Mouse (Mus musculus): Measurements from ENCODE around the gene Tmem33. TPM values are rescaled to one million over a fixed set of nuclear protein-coding genes. Genes with fewer than 3 reads are reported as not detected.

The Tmem33 gene
- total RNA-seq, 2 experiments from 2014 or later, result 100 to 104 TPM

DNA sequence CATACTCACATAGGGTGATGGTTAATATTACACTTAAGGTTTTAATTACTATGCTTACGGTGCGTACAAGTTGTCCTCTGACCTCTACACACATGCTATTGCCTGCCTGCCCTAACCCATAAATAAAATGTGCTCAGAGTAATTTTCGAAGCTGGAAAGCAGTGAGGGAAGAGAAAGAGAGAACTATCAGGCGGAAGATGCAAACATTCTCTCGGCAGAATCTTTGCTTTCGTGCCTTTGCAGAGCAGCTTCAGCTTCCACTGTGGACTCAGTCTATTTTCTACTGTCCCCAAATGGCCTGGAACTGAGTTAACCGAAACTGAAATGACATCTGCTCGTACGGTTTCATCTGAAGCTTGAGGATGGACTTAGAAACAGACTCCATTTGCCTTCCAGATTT, 1.9 kb upstream of the Tmem33 start:
- no peak for DNase-seq

DNA sequence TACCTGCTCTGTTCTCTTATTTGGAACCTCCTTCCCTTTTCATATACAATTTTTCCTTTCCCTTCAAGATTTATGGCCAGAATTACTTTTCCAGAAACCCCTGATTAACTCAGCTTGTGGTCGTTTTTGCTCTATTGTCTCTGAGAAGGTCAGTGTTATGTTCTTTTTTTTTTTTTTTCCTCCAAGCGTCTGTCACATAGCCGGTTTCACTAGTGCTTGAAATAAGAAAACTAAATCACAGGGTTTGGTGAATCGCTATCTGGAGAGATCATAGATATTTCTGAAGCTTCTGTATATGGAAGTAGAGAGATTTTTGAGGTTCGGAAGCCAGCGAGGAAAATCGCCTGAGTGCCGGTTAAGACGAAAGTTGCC, 220 bp upstream of the Tmem33 start:
- no peak for DNase-seq

DNA sequence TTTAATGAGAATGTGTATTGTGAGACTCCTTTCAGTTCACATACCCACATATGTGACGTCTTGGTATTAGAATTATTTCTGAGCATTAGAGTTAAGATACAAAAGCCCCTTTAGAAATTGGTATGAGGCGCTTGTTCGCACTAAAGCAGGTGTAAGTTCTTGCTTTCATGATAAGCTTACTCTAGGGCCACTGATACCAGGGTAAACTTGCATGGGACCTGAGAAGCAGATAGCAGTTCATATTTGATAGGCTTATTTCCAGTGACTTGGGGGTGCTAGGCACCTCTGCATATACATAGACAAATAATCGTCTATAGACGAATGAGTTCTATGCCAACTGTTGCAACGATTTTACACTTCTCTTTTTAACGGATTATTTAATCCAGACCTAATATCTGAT, 2.6 kb downstream of the Tmem33 start:
- DNase-seq, result no peak

DNA sequence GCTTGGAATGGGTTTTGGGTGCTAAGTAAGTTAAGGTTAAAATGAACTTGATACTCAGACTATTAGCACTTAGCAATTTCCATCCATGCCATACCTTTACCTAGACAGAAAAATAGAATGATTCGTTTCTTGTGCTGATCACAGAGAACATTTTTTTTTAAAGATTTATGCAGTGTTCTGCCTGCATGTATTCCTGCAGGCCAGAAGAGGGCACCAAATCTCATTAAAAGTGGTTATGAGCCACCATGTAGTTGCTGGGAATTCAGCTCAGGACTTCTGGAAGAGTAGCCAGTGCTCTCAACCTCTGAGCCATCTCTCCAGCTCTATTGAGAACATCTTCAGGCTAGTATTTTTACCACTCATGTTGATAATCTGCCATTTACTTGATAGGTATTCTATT, 5.7 kb downstream of the Tmem33 start:
- no peak for DNase-seq

DNA sequence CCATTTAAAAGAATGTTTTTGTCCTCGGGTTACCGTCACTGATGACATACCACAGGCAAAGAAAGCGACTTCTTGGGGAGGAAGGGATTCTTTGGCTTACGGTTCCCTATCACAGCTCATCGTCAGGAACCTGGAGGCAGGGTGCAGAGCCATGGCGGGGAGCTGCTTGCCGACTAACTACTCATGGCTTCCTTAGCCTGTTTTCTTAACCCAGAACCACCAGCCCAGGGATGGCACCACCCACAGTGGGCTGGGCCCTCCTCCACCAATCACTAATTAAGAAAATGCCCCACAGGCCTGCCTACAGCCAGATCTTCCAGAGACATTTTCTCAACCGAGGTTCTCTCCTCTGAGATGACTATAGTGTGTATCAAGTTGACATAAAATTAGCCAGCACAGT, 8.9 kb downstream of the Tmem33 start:
- DNase-seq, result no peak

DNA sequence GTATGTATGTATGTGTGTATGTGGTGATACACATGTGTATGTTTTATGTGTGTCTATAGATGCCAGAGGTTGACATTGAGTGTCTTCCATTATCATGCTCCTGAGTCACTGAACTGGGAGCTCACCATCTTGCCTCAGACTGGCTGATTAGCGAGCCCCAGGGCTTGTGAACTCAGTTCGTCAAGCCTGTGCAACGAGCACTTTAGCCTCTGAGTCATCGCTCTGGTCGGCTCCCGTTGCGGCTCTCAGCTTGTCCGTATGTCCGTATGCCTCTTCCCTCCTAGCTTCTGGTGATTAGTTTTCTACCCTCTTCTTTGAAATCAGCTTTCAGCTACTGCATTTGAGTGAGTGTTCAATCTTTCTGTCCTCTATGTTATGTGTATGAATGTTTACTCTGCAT, 19.0 kb downstream of the Tmem33 start:
- no peak for DNase-seq

DNA sequence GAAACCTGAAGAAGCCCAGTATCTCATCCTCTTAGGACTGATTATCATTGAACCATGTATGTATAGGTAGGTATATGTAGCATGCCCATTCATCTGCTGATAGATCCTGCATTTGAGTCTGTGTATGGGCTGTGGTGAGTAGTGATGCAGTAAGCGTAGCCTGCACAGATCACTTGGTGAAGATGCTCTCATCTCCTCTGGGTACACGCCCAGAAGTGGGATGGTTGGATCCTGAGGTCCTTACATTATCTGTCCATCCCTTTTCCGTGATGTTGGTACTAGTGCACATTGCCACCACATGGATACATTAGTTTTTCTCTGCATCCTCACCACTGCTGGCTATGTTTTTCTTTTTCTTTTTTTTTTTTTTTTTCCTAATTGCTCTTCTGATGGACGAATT, 19.5 kb downstream of the Tmem33 start:
- DNase-seq, result no peak

DNA sequence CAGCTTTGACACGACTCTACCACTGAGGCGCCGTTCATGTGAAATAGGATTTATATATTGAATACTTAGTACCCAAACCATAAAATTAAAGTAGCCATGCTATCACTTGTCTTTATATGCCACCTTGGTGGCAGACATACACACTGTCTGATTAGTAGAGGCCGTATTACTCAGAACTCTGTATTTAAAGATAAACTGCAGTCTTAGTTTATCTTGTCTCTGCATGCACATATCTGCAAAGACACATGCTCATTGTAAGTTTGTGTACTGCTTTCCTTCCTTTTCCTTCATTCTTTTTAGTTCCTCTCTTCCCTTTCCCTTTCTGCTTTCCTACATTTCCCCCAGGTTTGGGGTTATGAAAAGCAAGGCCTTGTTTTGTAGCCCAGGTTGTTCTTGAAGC, 20.0 kb downstream of the Tmem33 start:
- no peak for DNase-seq

DNA sequence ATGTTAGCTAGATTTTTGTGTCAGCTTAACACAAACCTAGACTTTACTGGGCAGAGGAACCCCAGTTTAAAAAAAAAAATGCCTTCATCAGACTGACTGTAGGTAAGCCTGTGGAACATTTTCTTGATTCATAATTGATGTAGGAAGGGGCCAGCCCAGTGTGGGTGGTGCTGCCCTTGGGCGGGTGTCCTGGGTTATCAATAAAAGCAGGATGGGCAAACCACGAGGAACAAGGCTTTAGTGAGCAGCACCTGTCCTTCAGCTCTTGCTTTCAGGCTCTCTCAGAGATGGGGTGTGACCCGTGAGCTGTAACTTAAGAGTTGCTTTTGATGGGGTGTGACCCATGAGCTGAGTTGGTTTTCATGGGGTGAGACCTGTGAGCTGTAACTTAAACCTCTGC, 34.7 kb downstream of the Tmem33 start:
- DNase-seq, result no peak

DNA sequence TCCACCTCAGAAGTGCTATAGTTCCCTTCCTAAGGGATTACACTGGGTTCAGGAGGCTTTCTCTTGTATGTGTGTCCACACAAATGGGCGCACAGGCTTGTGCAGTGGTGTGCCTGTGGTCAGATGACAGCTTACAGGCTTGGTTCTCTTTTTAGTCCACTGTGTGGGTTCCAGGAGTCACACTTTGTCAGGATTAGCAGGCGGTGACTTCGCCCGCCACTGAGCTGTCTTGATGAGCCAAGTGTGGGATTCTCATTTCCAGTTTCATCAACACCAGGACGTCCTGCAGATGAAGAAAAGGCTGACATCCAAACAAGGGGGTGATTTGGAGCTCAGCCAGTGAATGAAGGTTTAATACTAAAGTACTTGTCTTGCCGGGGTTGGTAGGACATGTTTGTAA, 35.3 kb downstream of the Tmem33 start:
- no peak for DNase-seq

DNA sequence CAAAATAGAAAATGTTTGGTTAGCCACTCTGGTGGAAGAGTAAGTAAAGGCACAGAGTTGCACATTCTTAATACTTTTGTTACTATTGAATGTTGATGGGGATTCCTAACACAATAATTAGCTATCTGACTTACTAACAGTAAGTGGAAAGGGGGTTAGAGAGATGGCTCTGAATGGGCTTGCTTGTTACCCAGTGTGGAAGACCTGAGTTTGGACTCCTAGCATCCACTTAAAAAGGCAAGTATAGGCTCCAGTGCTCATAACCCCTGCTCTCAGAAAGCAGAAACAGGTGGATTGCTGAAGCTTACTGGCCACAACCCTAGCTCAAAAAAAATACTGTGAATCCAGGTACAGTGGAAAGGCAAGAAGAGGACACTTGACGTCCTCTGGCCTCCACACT, 35.8 kb downstream of the Tmem33 start:
- DNase-seq, result no peak

DNA sequence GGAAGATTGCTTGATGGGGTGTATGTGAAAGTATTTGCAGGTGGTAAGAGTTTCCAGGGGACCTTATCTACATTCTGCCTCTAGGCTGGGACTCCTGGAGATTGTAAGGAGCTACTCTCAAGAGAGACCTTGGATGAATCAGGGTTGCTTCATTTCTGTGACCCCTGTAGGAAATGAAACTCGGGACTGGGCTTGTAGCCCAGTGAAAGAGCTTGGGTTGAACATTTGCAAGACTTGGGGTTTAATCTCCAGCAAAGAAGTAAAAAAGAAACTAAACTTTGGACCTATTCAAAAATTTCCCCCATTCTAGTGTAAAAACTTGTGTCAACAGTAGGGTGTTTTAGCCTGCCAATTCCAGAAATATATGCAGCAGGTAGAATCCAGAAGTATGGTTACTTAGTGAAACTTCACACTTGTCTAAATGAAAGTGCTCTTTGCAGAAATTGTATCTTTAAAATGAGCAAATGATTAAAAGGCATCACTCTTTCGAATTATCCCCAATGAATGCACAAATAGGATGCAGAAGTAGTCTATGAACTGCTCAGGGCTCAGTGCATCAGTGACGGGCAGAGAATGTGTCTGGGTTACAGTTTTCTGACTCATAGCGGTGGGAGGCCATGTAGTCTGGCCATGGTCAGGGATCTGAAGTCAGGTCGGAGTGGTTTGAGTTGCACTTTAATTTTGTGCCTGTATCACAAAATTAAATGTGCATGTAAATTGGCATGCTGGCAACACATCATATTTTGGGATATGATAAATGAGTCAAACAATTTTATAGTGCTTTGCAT, 36.9 kb downstream of the Tmem33 start:
- DNase-seq, result no peak

DNA sequence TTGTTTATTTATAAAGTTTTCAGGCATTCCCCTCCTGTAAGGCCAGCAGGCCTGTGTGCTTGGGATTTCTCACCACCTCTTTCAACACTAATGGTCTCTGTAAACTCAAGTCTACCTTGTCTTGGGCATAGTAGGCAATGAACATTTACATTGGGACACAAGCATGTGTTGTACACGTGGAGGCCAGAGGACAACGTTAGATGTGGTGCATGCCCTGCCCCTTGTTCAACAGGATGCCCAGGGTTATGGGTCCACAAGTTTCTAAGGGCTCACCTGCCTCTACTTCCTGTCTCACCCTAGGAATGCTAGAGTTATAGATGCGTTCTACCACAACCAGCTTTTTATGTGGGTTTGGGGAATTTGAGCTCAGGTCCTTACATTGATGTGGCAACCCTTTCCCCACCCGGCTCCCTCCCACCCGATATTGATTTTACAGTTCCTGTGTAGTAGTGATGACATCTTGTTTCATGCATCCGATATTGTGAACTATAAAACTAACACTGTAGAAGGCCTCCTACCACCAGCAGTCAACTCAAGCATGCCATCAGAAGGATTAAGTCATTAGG, 39.6 kb downstream of the Tmem33 start:
- no peak for DNase-seq

DNA sequence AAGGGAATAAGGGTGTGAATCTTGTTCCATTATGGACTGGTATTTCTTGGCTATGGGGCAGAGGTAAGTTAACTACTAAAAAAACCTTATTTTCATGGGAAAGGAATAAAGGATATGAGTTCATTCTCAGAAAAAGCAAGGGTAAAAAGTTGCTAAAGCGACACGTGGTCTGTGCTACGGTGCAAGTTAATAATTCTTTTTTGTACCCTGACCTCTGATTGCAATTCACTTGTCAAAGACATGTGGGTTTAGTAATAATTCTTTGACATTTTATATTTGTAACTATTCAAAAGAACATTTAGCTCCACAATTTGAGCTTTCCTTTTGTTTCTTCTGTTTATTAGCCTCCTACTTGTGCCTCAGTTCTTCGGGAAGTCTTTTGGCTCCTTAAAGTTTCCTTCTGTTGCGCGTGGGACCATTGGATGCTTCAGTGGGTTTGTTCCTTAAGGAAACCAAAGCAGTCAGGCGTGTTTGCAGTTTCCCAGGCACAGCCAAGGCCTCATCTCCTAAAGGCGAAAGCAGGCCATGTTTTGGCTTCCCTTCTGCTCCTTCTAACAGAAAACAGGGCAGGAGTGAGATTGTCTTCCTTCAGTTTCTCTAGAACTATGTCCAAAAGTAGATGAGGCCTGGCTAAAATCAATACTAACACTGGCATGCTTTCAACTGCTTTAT, 40.7 kb downstream of the Tmem33 start:
- DNase-seq, result no peak

DNA sequence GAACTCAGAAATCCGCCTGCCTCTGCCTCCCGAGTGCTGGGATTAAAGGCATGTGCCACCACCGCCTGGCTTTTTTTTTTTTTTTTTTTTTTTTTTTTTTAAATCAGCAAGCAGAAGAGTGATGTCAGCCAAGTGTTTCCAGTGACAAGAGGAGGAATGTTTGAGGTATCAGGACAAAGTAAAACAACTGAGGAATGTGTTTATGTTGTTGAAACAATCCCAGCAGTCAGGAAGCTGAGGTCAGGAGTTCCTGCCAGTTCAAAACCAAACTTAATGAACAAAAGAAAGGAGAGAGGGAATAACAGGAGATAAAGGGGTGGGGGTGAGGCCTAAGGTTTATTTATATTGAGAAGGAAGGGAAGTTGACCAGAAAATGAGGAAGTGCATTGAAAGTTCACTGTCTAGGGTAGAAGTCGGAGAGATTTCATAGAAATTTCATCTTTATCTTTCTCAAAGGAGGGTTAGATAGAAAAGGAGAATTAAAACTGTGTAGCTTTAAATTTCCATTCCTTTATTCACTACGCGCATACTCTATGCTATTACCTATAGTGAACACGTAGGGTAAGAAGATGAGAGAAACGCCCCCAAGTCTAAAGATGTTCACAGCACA, 41.5 kb downstream of the Tmem33 start:
- DNase-seq, result no peak

DNA sequence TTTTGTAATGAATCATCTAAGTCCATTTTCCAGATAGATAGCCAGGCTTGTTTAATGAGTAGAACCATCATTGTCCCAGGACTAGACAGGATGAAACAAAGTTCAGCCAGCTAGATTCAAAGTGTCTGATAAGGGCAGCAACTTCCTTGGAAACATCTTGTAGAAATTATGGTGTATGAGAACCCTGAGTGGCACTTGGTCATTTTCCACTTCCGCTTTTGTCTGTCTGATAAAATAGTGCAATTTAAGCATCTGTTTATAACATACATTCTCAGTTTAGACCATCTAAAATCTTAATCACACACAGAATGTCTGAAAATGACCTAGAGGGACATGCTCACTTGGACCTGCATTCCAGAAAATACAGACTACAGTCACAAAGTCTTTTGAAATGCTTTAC, 43.5 kb downstream of the Tmem33 start:
- DNase-seq, result no peak

DNA sequence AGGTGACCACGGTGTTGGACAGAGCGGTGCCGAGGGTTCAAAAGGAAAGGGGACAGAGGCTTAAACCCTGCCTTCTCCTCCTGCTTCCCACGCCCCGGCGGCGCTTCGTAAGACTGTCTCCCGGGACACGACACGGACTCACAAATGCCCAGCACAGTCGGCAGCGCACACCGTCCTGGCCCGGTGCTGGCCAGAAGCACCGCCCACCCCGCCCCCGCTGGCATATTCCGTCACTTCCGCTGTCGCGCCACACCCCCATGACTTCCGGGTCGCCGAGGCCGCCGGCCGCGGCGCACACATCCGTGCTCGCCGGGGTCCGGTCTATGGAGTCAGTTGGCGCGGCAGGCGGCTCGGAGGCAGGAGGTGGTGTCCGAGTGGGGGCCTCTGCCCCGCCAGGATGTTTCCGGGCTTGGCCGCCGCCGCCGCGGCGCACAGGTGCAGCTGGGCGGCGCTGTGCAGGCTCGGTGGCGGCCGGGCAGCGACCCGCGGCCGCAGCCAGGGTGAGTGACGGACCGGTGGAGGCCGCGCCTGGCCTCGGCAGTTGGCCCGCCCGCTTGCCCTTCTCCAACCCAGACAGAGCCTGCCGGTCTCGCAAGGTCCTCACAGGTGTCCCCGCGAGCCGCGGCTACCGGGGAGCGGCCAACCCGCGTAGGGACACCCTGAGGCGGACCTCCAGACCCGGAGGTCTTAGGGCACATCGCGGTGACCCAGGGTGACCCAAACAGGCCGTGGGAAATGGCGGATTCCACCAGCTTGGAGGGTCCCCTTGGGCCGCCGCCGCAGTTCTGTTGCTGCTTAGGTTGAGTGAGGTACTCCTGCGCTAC, 46.5 kb downstream of the Tmem33 start, which contains the start of gene Slc30a9:
Gene Slc30a9 (plus strand): TSS at position 258 of the 824 bp plus-strand sequence.
- peak; percentile 90 to 91 for DNase-seq

DNA sequence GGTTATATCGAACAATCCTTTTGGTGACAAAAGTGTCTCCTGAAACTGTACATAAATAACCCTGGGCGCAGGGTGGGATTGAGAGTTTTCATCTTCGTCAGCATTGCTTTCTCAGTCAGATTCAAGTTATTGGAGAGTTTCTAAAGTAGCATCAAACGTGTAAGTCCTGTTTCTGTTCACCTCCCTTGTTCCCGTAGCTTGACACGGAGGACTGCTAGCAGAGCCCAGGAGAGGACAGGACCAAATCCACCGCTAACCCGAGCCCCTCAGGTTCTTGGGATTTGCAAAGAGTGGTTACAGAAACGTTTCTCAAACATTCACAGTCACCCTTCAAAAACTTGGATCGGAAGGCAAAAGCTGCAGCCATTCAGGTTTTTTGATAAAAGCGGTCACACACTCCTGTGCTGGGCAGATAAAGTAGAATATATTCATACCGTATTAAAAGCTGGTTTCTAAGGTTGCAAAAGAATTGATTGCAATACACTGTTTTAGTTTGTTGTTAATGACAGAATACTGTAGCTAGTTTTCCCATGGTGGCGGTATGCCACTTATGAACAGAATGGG, 47.4 kb downstream of the Tmem33 start:
- DNase-seq, result no peak

DNA sequence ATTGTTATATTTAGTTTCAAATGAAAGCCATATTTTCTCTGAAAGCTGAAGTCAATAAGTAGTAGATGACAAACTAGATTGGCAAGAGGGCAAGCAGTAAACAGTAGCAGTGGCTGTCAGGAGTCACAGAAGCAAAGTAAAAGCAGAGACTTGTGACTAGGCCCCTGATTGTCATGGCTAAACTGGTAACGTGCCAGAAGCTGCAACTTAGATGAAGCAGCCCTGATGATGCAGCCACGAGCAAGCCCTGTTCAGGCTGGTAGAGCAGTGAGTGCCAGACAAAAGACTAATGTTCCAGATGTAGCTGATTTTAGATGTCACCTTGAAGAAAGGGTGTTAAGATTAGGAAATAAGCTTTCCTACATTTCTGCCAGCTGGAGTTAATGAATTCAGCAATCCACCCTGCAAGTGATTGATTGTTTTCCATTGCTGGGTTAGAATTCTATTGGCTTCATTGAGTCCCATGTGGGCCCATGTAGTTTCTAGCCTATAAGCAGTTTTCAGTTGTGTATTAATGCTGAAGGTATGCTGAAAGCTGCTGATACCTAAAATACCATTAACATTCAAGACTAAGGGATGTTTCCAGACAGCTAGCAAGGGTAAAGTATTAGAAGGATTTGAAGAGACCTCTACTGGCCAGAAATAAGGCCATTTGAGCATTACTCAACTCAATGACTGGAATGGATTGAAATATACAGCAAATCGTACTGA, 51.6 kb downstream of the Tmem33 start:
- DNase-seq, result no peak

DNA sequence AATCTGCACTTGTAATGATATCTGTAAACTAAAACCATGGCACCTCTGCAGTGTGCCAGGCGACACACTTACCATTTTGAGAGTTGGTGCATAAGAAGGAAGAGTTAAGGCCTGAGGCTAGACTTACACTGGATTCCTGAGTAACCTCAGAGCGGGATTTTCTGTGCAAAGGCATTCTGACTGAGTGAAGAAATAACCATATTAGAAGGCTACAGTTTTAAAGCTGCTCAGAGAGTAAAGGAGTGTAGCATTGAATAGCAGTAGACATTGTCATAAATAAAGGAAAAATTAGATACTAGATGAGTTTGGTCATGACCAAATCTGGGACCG, 52.1 kb downstream of the Tmem33 start:
- DNase-seq, result no peak

DNA sequence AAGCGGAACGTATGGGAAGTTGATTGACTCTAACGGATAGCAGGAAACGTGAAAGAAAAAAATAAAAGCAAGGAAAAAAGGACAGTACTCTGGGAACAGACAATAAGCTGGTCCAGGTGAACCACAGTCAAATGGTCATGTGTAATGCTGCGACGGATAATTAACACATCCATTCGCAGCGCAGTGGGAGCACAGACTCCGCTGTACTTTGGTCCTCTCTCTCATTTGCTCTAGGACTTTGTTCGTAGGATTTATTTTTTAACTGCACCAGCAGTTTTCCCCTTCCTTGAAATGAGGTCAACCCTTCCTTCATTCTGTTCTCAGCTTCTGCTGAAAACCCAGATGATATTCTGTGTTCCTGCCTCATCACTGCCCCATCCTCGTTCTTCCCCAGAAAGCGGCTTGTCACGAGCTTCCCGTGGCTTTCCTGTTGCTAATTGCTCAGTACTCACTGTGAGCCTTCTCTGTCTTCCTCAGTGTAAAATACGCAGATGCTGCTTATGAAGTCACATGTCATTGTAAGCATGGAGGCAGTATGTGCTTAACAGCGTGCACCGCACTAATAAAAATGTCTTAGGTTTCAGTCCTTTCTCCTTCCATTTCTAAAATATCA, 61.4 kb downstream of the Tmem33 start:
- no peak for DNase-seq

Measured in layer of hippocampus, postnatal 36 days (tissue).